Mouse (Mus musculus) retina, postnatal 7 days (tissue): ENCODE data around the gene Ociad1.
"Not testable (repeated sequence)": the region's sequence is repeated elsewhere in the genome, so short reads cannot be mapped to it uniquely, and the experiment has no call there.

Source experiments
- DNase-seq: peaks from one replicate; pipeline ENCODE4 v3.0.0-alpha.2; 2012; ENCODE audit warnings: low read depth, low spot score

The Ociad1 gene

GRCm38 (mm10) chr5:73285470-73285978 lies 7.1 kb upstream of the Ociad1 start:
- DNase-seq = no peak

GRCm38 (mm10) chr5:73286603-73287002 lies 6.0 kb upstream of the Ociad1 start:
- no peak for DNase-seq

GRCm38 (mm10) chr5:73289900-73290299 lies 2.7 kb upstream of the Ociad1 start:
- DNase-seq = no peak

- DNase-seq = no peak
These were observed 859 bp downstream of the Ociad1 start for GRCm38 (mm10) chr5:73293458-73293827.

- DNase-seq = no peak
These were observed 2.4 kb downstream of the Ociad1 start for GRCm38 (mm10) chr5:73295016-73295415.

GRCm38 (mm10) chr5:73295916-73296315 lies 3.3 kb downstream of the Ociad1 start:
- no peak for DNase-seq

GRCm38 (mm10) chr5:73301601-73302307 lies 9.2 kb downstream of the Ociad1 start:
- no peak for DNase-seq

GRCm38 (mm10) chr5:73304507-73304906 lies 11.9 kb downstream of the Ociad1 start:
- DNase-seq = no peak

GRCm38 (mm10) chr5:73306486-73306885 lies 13.9 kb downstream of the Ociad1 start:
- DNase-seq = no peak

- DNase-seq = no peak
These were observed 14.7 kb downstream of the Ociad1 start for GRCm38 (mm10) chr5:73307297-73307696.

- DNase-seq = no peak
These were observed 16.9 kb downstream of the Ociad1 start for GRCm38 (mm10) chr5:73309496-73309895.

GRCm38 (mm10) chr5:73310401-73310800 lies 17.8 kb downstream of the Ociad1 start:
- DNase-seq = no peak

GRCm38 (mm10) chr5:73311458-73311857 lies 18.9 kb downstream of the Ociad1 start:
- DNase-seq = no peak

- DNase-seq = no peak
These were observed 21.0 kb downstream of the Ociad1 start for GRCm38 (mm10) chr5:73313591-73313990.

GRCm38 (mm10) chr5:73314654-73315053 lies 22.1 kb downstream of the Ociad1 start:
- DNase-seq = no peak

GRCm38 (mm10) chr5:73319306-73319705 lies 26.7 kb downstream of the Ociad1 start:
- DNase-seq = no peak

- DNase-seq = not testable (repeated sequence)
These were observed 30.1 kb downstream of the Ociad1 start for GRCm38 (mm10) chr5:73322684-73323083.

GRCm38 (mm10) chr5:73323602-73324001 lies 31.0 kb downstream of the Ociad1 start:
- no peak for DNase-seq

- DNase-seq = no peak
These were observed 32.1 kb downstream of the Ociad1 start for GRCm38 (mm10) chr5:73324526-73325170.

GRCm38 (mm10) chr5:73331002-73331401 lies 38.4 kb downstream of the Ociad1 start:
- DNase-seq = no peak

GRCm38 (mm10) chr5:73336448-73336847 lies 43.9 kb downstream of the Ociad1 start:
- DNase-seq = no peak

- no peak for DNase-seq
These were observed 45.6 kb downstream of the Ociad1 start for GRCm38 (mm10) chr5:73337961-73338831.
